Mouse (Mus musculus) adrenal gland, adult 10 weeks (tissue): ENCODE measurements around the gene Prkcsh. TPM values are rescaled to one million over a fixed set of nuclear protein-coding genes. Genes with fewer than 3 reads are reported as not detected.

Experiments
- polyA plus RNA-seq: library from polyadenylated mRNA; stranded (reverse); fragments of 350-450 nt; fragmentation: Illumina TruSeq; extraction: RNeasy Lipid Tissue Mini Kit (QIAGEN cat#74804); gene quantifications from one replicate; pipeline ENCODE4 v1.2.3, GENCODE M21; 2014; ENCODE audit warnings: low read depth, low replicate concordance

Prkcsh gene
- polyA plus RNA-seq: 10.0 TPM

DNA sequence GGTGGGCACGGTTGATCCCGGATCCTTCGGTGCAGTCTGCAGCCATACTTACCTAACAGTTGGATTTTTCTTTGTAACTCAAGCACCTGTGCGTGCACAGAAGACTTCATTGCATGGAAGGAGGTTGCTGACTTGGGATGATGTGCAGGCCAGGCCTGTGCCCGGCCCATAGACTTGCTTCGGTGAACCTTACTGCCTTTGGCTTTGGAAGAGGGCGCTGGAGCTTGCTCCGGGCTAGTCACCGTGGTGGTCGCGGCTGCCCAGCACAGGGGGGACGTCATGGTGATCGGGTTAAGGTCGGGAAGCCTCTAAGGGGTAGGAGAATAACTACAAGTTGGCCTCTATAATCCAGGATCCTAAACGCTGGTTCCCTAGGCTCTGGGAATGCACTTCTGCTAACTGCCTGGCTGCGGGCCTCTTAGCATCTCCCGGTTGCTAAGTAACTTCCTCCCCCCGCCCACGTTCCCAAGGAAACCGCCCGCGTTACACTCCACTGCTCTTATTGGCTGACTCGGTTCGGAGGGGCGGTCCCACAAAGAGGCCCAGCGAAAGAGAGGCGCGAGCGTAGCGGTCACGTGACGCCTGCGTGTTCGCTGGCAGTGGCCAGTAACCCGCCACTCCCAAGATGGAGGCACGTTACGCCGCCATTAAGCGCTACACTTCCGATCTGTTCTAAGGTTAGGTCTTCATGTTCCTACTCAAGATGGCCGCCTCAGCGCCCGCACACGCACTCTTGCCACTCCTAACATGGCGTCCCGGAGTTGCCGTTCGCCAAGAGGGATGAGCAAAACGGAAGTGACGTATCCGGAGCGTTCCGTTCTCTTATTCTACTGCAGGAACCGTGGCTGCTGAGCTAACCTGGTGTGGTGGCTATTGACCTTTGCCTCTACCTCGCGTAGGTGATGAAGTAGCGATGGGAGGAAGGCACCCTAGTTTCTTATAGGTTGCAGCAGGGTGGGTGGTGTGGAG lies at the start of gene Prkcsh, which contains the start of gene Ccdc151:
Prkcsh (plus strand) TSS at position 613 of the 969 bp plus-strand sequence.
Ccdc151 (minus strand) TSS at position 441 of the 969 bp plus-strand sequence.

DNA sequence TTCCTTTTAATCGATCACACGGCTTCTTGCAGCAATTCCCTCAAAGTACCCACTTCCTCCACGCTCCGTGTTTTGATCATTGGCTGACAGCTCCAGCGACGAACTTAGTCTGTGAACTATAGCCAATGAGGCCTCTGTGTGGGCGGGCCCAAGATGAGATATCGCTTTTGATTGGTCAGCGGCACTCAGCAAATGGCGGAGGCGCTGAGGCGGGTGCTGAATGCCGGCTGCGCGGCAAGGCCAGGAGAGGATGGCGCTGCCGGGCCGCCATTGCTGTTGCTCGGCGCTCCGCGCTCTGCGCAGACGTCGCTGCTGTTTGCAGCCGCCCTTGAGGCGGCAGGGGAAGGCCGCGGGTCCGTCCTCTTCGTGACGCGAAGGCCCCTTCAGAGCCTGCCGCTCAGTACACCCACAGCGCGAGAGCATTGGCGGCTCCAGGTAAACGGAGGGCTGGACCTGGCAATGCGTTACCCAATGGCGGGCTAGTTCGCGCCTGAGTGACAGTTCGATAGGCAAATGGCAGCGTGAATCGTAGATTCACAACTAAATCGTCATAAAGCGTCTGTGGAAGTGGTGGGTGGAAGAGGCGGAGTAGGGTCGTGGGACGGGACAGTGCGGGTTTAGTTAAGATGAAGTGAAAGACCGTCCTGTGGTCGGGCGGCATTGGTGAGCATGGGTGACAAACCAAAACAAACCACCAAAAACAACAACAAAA lies 46.9 kb upstream of the Prkcsh start, which contains the start of gene Swsap1:
Swsap1 (plus strand) TSS at position 186 of the 712 bp plus-strand sequence.

DNA sequence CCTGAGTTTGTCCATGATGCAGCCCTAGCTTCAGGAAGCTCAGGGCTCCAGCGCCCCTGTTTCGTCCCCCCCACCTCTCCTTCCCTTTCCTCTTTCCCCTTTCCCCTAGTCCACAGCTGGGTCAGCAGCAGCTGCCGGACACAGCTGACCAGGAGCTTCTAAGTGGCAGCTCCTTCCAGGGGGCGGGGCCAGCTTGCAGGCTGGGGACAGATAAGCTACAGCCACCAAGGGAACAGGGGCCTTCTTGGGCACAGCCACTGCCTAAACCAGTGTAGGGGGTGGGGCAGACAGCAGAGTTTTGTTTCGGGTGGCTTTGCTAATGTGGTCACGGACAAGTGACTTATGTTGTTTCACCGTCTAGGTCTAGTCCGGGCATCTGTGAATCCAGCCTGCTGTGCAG lies 39.2 kb upstream of the Prkcsh start, which contains the start of gene Epor:
Epor (minus strand) TSS at position 90 of the 400 bp plus-strand sequence.

DNA sequence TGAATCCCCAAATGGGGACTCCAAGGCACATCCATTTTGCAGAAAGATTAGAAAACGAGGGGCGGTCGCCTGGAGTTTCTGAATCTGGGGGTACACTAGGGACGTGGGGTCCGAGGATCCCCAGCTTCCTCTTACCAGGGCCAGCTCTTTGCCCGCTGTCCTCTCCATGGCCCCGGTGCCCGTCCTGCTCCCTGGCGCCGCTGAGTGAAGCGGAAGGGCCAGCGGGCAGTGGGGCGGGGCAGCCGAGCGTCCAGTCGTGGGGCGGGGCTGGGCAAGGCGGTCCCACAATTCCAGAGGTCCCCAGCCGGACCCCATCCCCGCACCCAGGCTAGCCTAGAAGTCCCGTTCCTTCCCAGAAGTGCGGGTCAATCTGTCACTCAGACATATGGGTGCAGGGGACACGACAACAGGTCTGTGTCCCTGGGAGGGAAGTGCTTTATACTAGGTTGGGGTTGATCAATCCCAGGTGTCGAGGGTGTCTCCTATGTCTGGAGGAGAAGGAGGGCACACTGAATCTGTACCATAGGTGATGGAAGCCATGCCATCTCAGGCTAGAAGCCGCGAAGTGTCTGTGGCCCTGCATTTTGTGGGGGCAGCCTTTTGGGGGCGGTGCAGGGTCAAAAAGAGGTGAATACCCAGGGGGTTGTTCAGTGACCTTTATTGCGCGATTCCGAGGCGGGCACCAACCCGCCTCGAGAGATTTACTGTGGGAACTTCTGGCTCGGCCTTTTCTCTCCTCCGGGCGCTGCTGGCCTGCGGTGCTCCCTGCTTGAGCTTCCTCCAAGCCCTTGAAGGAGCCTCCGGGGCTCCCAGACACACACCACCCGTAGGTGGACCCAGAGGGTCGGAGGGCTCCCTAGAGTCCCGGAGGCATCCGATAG lies 13.1 kb upstream of the Prkcsh start, which contains the start of gene Rgl3:
Rgl3 (minus strand) TSS at position 217 of the 881 bp plus-strand sequence.

DNA sequence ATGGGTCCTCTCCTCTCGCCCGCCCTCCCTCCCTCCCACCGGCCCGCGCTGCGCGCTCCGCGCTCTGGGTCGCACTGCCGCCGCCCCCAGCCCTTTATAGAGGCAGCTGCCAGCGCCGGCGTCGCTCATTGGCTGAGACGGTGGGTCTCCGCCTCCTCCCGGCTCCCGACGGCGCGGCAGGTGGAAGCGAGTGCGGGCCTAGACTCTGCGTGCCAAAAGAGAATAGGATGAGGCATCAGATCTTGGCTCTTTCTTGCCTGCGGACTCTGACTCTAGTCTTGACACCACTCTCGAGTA lies 49.3 kb downstream of the Prkcsh start, which contains the start of gene Elavl3:
Elavl3 (minus strand) TSS at position 66 of the 297 bp plus-strand sequence.

Other genes with a start within 250 kb of the Prkcsh start
- 0.58 TPM for gene Spc24, start 242.5 kb upstream of the Prkcsh start, polyA plus RNA-seq
- 13.8 TPM for gene Kank2, start 204.1 kb upstream of the Prkcsh start, polyA plus RNA-seq
- gene Angptl8, start 167.3 kb upstream of the Prkcsh start, polyA plus RNA-seq: not detected
- gene Dock6, start 150.2 kb upstream of the Prkcsh start, polyA plus RNA-seq: 2.9 TPM
- 14.0 TPM for gene Rab3d, start 84.6 kb upstream of the Prkcsh start, polyA plus RNA-seq
- gene Ccdc159, start 75.3 kb upstream of the Prkcsh start, polyA plus RNA-seq: 0.99 TPM
- gene Tmem205, start 75.2 kb upstream of the Prkcsh start, polyA plus RNA-seq: 8.9 TPM
- gene Plppr2, start 65.8 kb upstream of the Prkcsh start, polyA plus RNA-seq: 2.2 TPM
- gene Swsap1, start 47.1 kb upstream of the Prkcsh start, polyA plus RNA-seq: 10.1 TPM
- not detected for gene Epor, start 39.3 kb upstream of the Prkcsh start, polyA plus RNA-seq
- 2.8 TPM for gene Rgl3, start 13.4 kb upstream of the Prkcsh start, polyA plus RNA-seq
- gene Ccdc151, start 172 bp upstream of the Prkcsh start, polyA plus RNA-seq: 0.76 TPM
- 1.1 TPM for gene Elavl3, start 49.2 kb downstream of the Prkcsh start, polyA plus RNA-seq
- gene Gm49318, start 68.5 kb downstream of the Prkcsh start, polyA plus RNA-seq: not detected
- gene Zfp653, start 68.6 kb downstream of the Prkcsh start, polyA plus RNA-seq: not detected
- 4.3 TPM for gene Ecsit, start 82.6 kb downstream of the Prkcsh start, polyA plus RNA-seq
- gene Cnn1, start 96.4 kb downstream of the Prkcsh start, polyA plus RNA-seq: 3.6 TPM
- 8.3 TPM for gene Elof1, start 114.4 kb downstream of the Prkcsh start, polyA plus RNA-seq
- gene Acp5, start 132.9 kb downstream of the Prkcsh start, polyA plus RNA-seq: 5.2 TPM
- 5.1 TPM for gene Pigyl, start 154.0 kb downstream of the Prkcsh start, polyA plus RNA-seq
- gene Zfp872, start 185.3 kb downstream of the Prkcsh start, polyA plus RNA-seq: 6.4 TPM
- gene Zfp809, start 222.9 kb downstream of the Prkcsh start, polyA plus RNA-seq: 105 TPM